Comparison of ENCODE assay signal across 23 mouse cellular contexts in genomic region chr8:77012641-77013040, GRCm38 (mm10).
DNase-seq lines count a peak whose midpoint lies in the region; ATAC-seq and TF ChIP-seq lines count a peak whose summit lies in the region.
"Had no signal": no experiment of that assay in that cellular context is flagged by ENCODE, and none has a peak within 500 bp of the region (broad histone marks: within the 10 kb centered on the region; RNA-seq: fewer than 3 reads in every experiment).

No protein-coding gene starts in this region.

- ATAC-seq in heart, embryonic 12.5 days (ENCODE audit: insufficient number of reproducible peaks, low FRiP score), result no peak
- ATAC-seq in midbrain, embryonic 15.5 days (replicated peaks), result peak; percentile 57; the same call in 1 of the 2 replicates
- ATAC-seq in midbrain, postnatal 0 days (ENCODE audit: low FRiP score), result no peak
- no peak for ATAC-seq in forebrain, embryonic 11.5 days (replicated peaks; ENCODE audit: low FRiP score)
- ATAC-seq: activated CD4-positive, CD25-positive, alpha-beta regulatory T cell, adult 4 months; forebrain, postnatal 0 days; hindbrain, embryonic 16.5 days; inflammation-experienced regulatory T-cells, adult 6 months; intestine, postnatal 0 days; Patski had no signal

- H3K27ac ChIP-seq in heart, adult 2 months, result no peak overlapping the region
- H3K27ac ChIP-seq in heart, embryonic 12.5 days (ENCODE audit: poor library complexity, severe bottlenecking), result no peak overlapping the region
- H3K27ac ChIP-seq in midbrain, embryonic 15.5 days, result no peak overlapping the region
- no peak overlapping the region for H3K27ac ChIP-seq in midbrain, postnatal 0 days (ENCODE audit: low read depth, low read length)
- no peak overlapping the region for H3K27ac ChIP-seq in forebrain, embryonic 11.5 days (ENCODE audit: low read depth, low read length)
- H3K27ac ChIP-seq: embryonic facial prominence, embryonic 13.5 days; forebrain, embryonic 13.5 days; heart, embryonic 15.5 days; hindbrain, embryonic 10.5 days had no signal

- DNase-seq in heart, adult 2 months, result peak; percentile 28 to 43
- no peak for DNase-seq in midbrain, postnatal 0 days (ENCODE audit: low spot score)
- DNase-seq in heart, postnatal 10 days, result peak; percentile 34 to 38
- peak; percentile 22 for DNase-seq in heart, postnatal 4 days
- no peak for DNase-seq in forebrain, embryonic 11.5 days (ENCODE audit: low spot score)
- DNase-seq: adrenal gland, postnatal 14 days; cerebellum, adult 11-12 months; cerebellum, adult 9-10 months; cerebellum, postnatal 25 days; forebrain, postnatal 0 days; gastrocnemius, postnatal 14 days had no signal

- no peaks in the 10 kb centered on the region for H3K9me3 ChIP-seq in heart, embryonic 12.5 days (replicated peaks)
- H3K9me3 ChIP-seq in midbrain, embryonic 15.5 days, result no peaks in the 10 kb centered on the region
- no peaks in the 10 kb centered on the region for H3K9me3 ChIP-seq in midbrain, postnatal 0 days (ENCODE audit: low read length)
- no peaks in the 10 kb centered on the region for H3K9me3 ChIP-seq in forebrain, embryonic 11.5 days (ENCODE audit: control insufficient read depth, low read length)
- H3K9me3 ChIP-seq: embryonic facial prominence, embryonic 13.5 days; forebrain, embryonic 13.5 days; heart, embryonic 15.5 days had no signal

- H3K36me3 ChIP-seq in heart, adult 2 months (ENCODE audit: control insufficient read depth, insufficient read depth, low read length), result no peaks in the 10 kb centered on the region; the same call in 1 of the 2 replicates
- no peaks in the 10 kb centered on the region for H3K36me3 ChIP-seq in heart, embryonic 12.5 days
- no peaks in the 10 kb centered on the region for H3K36me3 ChIP-seq in midbrain, embryonic 15.5 days (replicated peaks)
- H3K36me3 ChIP-seq in midbrain, postnatal 0 days (ENCODE audit: insufficient read depth, low read length), result no peaks in the 10 kb centered on the region
- no peaks in the 10 kb centered on the region for H3K36me3 ChIP-seq in forebrain, embryonic 11.5 days (ENCODE audit: control insufficient read depth, insufficient read depth, low read length)
- H3K36me3 ChIP-seq: embryonic facial prominence, embryonic 13.5 days; heart, embryonic 15.5 days; hindbrain, embryonic 10.5 days had no signal

- no peak overlapping the region for H3K9ac ChIP-seq in heart, adult 2 months (ENCODE audit: low read depth, low read length)
- no peak overlapping the region for H3K9ac ChIP-seq in heart, embryonic 12.5 days
- no peak overlapping the region for H3K9ac ChIP-seq in midbrain, embryonic 15.5 days
- H3K9ac ChIP-seq in midbrain, postnatal 0 days (replicated peaks; ENCODE audit: low read length, poor library complexity, severe bottlenecking), result no peak overlapping the region
- no peak overlapping the region for H3K9ac ChIP-seq in forebrain, embryonic 11.5 days (ENCODE audit: low read length)
- H3K9ac ChIP-seq: embryonic facial prominence, embryonic 13.5 days; forebrain, embryonic 13.5 days; forebrain, postnatal 0 days; heart, embryonic 15.5 days had no signal

- intact Hi-C loops in heart, adult 2 months (cut with DNase I), result no loop called here
- intact Hi-C loops in heart, postnatal 10 days (cut with DNase I), result no loop called here

- H3K4me1 ChIP-seq in heart, adult 2 months (ENCODE audit: control insufficient read depth, insufficient read depth, low read length), result peaks cover 6% of the 10 kb centered on the region
- no peaks in the 10 kb centered on the region for H3K4me1 ChIP-seq in heart, embryonic 12.5 days (replicated peaks)
- H3K4me1 ChIP-seq in midbrain, embryonic 15.5 days, result no peaks in the 10 kb centered on the region
- H3K4me1 ChIP-seq in midbrain, postnatal 0 days (ENCODE audit: insufficient read depth, low read length), result no peaks in the 10 kb centered on the region
- H3K4me1 ChIP-seq in forebrain, embryonic 11.5 days (replicated peaks; ENCODE audit: control insufficient read depth, insufficient read depth, low read length), result no peaks in the 10 kb centered on the region
- H3K4me1 ChIP-seq: forebrain, embryonic 13.5 days; heart, embryonic 15.5 days; hindbrain, embryonic 10.5 days had no signal

- TF ChIP-seq POLR2A in heart, adult 2 months (IDR thresholded peaks at IDR 0.05; ENCODE audit: insufficient read depth, low read depth, low read length), result no peak

- H3K27me3 ChIP-seq in heart, adult 2 months (ENCODE audit: control insufficient read depth, insufficient read depth, low read length), result no peaks in the 10 kb centered on the region
- H3K27me3 ChIP-seq in heart, embryonic 12.5 days (replicated peaks), result no peaks in the 10 kb centered on the region
- H3K27me3 ChIP-seq in midbrain, embryonic 15.5 days (replicated peaks), result no peaks in the 10 kb centered on the region
- H3K27me3 ChIP-seq in midbrain, postnatal 0 days (ENCODE audit: insufficient read depth, low read length), result no peaks in the 10 kb centered on the region
- no peaks in the 10 kb centered on the region for H3K27me3 ChIP-seq in forebrain, embryonic 11.5 days (ENCODE audit: control insufficient read depth, insufficient read depth, low read length)
- H3K27me3 ChIP-seq: CH12.LX; embryonic facial prominence, embryonic 13.5 days; forebrain, embryonic 13.5 days; heart, embryonic 15.5 days; Patski had no signal

- H3K4me3 ChIP-seq in heart, adult 2 months, result no peak overlapping the region
- H3K4me3 ChIP-seq in heart, embryonic 12.5 days, result no peak overlapping the region
- H3K4me3 ChIP-seq in midbrain, embryonic 15.5 days, result no peak overlapping the region
- no peak overlapping the region for H3K4me3 ChIP-seq in midbrain, postnatal 0 days (ENCODE audit: low read depth, low read length)
- no peak overlapping the region for H3K4me3 ChIP-seq in forebrain, embryonic 11.5 days (ENCODE audit: low read depth, low read length)
- H3K4me3 ChIP-seq: embryonic facial prominence, embryonic 13.5 days; forebrain, embryonic 13.5 days; heart, embryonic 15.5 days; hindbrain, embryonic 10.5 days had no signal

- no peak for TF ChIP-seq CTCF in heart, adult 2 months (IDR thresholded peaks at IDR 0.05)
- no peak for TF ChIP-seq CTCF in midbrain, postnatal 0 days (IDR thresholded peaks at IDR 0.05)

- H3K79me2 ChIP-seq in heart, adult 2 months (replicated peaks; ENCODE audit: control insufficient read depth, insufficient read depth, low read length), result no peaks in the 10 kb centered on the region; the same call in 1 of the 2 replicates

- 77% methylated on average over 6 of the region's 6 CpGs for WGBS in heart, adult 2 months
- 83% methylated on average over 6 of the region's 6 CpGs for WGBS in heart, embryonic 12.5 days
- WGBS in midbrain, embryonic 15.5 days, result 74% methylated on average over 6 of the region's 6 CpGs
- 60% methylated on average over 6 of the region's 6 CpGs for WGBS in midbrain, postnatal 0 days
- 85% methylated on average over 6 of the region's 6 CpGs for WGBS in forebrain, embryonic 11.5 days

- TF ChIP-seq EP300 in heart, adult 2 months (IDR thresholded peaks at IDR 0.05; ENCODE audit: insufficient read depth, low read depth, low read length), result no peak

- no peak overlapping the region for H3K4me2 ChIP-seq in heart, embryonic 12.5 days
- no peak overlapping the region for H3K4me2 ChIP-seq in midbrain, embryonic 15.5 days
- H3K4me2 ChIP-seq in midbrain, postnatal 0 days (ENCODE audit: low read depth, low read length, poor library complexity, severe bottlenecking), result no peak overlapping the region
- H3K4me2 ChIP-seq in forebrain, embryonic 11.5 days (ENCODE audit: low read depth, low read length, severe bottlenecking), result no peak overlapping the region
- H3K4me2 ChIP-seq: embryonic facial prominence, embryonic 13.5 days; forebrain, embryonic 13.5 days; heart, embryonic 15.5 days had no signal

Comparison
In these comparisons a context has a peak if more than half of its experiments do, and no peak if none do; other contexts are left out.
1. DNase-seq: peak in heart, adult 2 months (2 of 2), heart, postnatal 10 days (2 of 2) and heart, postnatal 4 days (single experiment); none in midbrain, postnatal 0 days (single experiment) and forebrain, embryonic 11.5 days (single experiment).